Mouse (Mus musculus) limb, embryonic 12.5 days (tissue): ENCODE measurements around the gene Fdxacb1. TPM values are rescaled to one million over a fixed set of nuclear protein-coding genes. Genes with fewer than 3 reads are reported as not detected.

Experiments
- ATAC-seq: fragments of 200-750 bp; cut with Nextera tagmentation; 2 replicates; pipeline ENCODE4 v1.8.0; 2017; ENCODE audit warnings: low read depth, moderate TSS enrichment; ENCODE audit not compliant: insufficient number of reproducible peaks, insufficient read depth, low FRiP score, low TSS enrichment
- H3K27ac ChIP-seq: fragments of 300-500 bp; sonication (generic); 2 replicates; pipeline ENCODE4 v1.5.1; 2016; ENCODE audit warnings: mild to moderate bottlenecking, moderate library complexity
- H3K27me3 ChIP-seq: fragments of 300-500 bp; sonication (generic); 2 replicates; pipeline ENCODE4 v1.6.1; 2016; ENCODE audit warnings: mild to moderate bottlenecking, moderate library complexity
- H3K36me3 ChIP-seq: fragments of 300-500 bp; sonication (generic); 2 replicates; pipeline ENCODE4 v1.6.1; 2016; ENCODE audit warnings: mild to moderate bottlenecking, moderate library complexity
- H3K4me1 ChIP-seq: fragments of 300-500 bp; sonication (generic); replicated peaks from 2 replicates; pipeline ENCODE4 v1.6.1; 2016
- H3K4me2 ChIP-seq: fragments of 300-500 bp; sonication (generic); 2 replicates; pipeline ENCODE4 v1.6.1; 2016; ENCODE audit warnings: mild to moderate bottlenecking, moderate library complexity
- H3K4me3 ChIP-seq: fragments of 300-500 bp; sonication (generic); replicated peaks from 2 replicates; pipeline ENCODE4 v1.5.1; 2016; ENCODE audit warnings: mild to moderate bottlenecking
- H3K9ac ChIP-seq: fragments of 300-500 bp; sonication (generic); replicated peaks from 2 replicates; pipeline ENCODE4 v1.6.1; 2016; ENCODE audit warnings: mild to moderate bottlenecking, moderate library complexity
- H3K9me3 ChIP-seq: fragments of 300-500 bp; sonication (generic); 2 replicates; pipeline ENCODE4 v1.6.1; 2016; ENCODE audit warnings: mild to moderate bottlenecking, moderate library complexity
- WGBS: fragments of 180-500 bp; shearing (Covaris S2); methylation state at CpG from one replicate; pipeline ENCODE4 v1.1.7; 2016; 5-methylcytosine and 5-hydroxymethylcytosine counted together
- polyA plus RNA-seq: library from polyadenylated mRNA; unstranded; fragments of >200 nt; fragmentation: Nextera tagmentation; extraction: Ambion mirVana; gene quantifications from 2 replicates; pipeline ENCODE4 v1.2.1, GENCODE M21; 2016

The Fdxacb1 gene
- polyA plus RNA-seq, 1 experiment from 2014 or later = 10.9 TPM

DNA sequence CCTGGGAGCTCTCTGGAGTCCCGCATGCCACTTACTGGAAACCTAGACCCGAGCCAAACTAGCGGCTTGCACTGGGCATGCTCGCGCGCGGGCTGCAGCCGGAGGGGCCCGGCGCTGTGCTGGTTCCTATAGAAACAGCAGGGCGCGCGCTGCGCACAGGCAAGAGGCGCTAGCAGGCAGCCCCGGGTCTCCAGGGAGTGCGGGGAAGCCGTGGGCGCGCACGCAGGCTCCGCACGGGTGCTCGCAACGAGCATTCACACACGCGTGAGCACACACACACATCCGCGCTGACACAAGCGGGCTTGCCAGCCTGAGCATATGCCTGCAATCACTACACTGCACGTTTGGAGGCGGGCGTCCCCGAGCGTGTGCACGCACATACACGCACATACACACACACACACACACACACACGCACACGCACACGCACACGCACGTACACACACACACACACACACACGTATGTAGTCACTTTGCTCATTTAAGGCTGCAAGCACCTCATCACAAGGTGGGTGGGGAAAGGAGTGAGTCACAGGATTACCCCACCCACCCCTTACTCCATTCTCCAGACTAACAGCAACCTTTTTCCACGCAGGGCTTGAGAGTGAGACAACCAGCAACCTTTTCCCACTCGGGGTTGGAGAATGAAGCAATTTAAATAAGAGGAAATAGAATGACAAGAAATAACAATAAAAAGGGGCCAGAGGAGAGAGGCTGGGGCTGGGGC, 39.9 kb upstream of the Fdxacb1 start:
- Histone ChIP-seq H3K9ac (peak overlapping the region; percentile 70), H3K9me3 (no peaks in the 10 kb centered on the region), H3K36me3 (no peaks in the 10 kb centered on the region), H3K4me2 (peak overlapping the region; percentile 83), H3K27me3 (no peaks in the 10 kb centered on the region), H3K27ac (peak overlapping the region; percentile 88), H3K4me3 (peak overlapping the region; percentile 71), H3K4me1 (peaks cover 44% of the 10 kb centered on the region)
- under 1% methylated on average over 40 of the region's 45 CpGs for WGBS
- ATAC-seq = peak; percentile 93

DNA sequence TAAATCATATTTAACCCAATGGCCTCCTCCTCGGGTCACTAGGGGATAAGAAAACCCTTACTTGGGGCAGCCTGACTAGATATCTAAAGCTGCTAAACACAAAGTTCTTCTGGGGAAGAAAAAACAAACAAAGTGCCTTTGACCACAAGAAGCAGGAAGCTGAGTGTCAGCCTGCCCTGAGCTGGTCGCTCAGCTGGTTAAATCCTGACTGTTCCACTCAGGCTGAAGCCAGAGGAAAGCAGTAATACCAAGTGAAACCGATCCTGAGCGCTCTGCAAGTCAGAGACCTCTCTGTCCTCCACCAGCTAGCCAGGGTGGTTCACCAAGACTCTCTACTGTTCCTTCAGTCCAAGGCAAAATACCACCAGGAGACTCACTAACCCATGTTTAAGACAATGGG, 38.4 kb upstream of the Fdxacb1 start:
- H3K4me1 ChIP-seq = peaks cover 32% of the 10 kb centered on the region
- H3K27me3 ChIP-seq = no peaks in the 10 kb centered on the region
- H3K9ac ChIP-seq = no peak overlapping the region
- H3K4me3 ChIP-seq = no peak overlapping the region
- H3K27ac ChIP-seq = no peak overlapping the region
- H3K36me3 ChIP-seq = no peaks in the 10 kb centered on the region
- no peak overlapping the region for H3K4me2 ChIP-seq
- H3K9me3 ChIP-seq = no peaks in the 10 kb centered on the region
- ATAC-seq = no peak
- 55% methylated on average over 4 of the region's 4 CpGs for WGBS

DNA sequence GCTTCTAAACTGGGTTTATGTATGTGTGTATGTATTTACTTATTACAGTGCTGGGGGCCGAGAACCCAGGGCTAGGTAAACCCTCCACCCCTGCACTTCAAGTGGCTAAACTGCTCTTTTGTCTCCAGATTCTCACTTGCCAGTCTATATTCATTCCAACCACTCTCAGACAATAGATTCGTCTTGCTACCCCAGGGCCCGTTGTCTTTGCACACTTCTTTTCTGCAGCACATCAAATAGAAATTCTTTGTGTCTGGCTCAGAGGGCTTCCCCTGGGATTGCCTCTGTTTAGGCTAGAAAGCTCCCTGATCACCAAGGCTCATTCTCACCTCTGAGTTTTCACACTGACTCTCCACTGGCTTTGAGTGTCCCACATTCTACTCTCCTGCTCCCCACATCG, 35.5 kb upstream of the Fdxacb1 start:
- Histone ChIP-seq H3K4me3 (no peak overlapping the region), H3K27ac (no peak overlapping the region), H3K36me3 (no peaks in the 10 kb centered on the region), H3K9ac (no peak overlapping the region), H3K9me3 (no peaks in the 10 kb centered on the region), H3K4me1 (peaks cover 7% of the 10 kb centered on the region; the same call in 1 of the 2 replicates), H3K4me2 (no peak overlapping the region), H3K27me3 (no peaks in the 10 kb centered on the region)
- no peak for ATAC-seq
- WGBS = 20% methylated on average over 4 of the region's 4 CpGs

DNA sequence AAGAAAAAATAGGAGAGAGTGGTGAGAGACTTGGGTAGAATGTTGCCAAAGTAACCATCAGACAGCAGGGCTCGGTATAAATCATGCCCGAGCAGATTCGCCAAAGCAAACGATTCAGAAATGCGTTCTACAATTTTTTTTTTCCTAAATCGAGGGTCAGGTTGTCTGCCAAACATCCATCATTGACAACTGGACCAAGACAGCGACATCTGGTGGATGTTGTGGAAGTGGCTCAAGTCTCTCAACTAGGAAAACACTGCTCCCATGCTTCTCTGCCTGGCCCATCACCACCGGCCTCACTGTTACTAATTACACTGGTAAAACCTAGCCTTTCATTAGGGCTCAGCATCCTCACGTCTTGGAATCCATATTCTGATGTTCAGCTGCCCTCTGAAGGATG, 33.0 kb upstream of the Fdxacb1 start:
- H3K4me2 ChIP-seq = 0 out of 2 replicates have a peak overlapping the region, but pooled peaks have one; percentile 15
- WGBS = 3% methylated on average over 9 of the region's 9 CpGs

GRCm38 (mm10) chr9:50738914-50739870, 28.8 kb upstream of the Fdxacb1 start, which contains the start of gene Dixdc1:
Gene Dixdc1 (minus strand): TSS chr9:50739517.
- 13% methylated on average over 36 of the region's 36 CpGs for WGBS
- no peaks in the 10 kb centered on the region for H3K9me3 ChIP-seq
- peak within 1 kb of the TSS; percentile 39 for H3K4me3 ChIP-seq
- peaks cover 7% of the 10 kb centered on the region for H3K4me1 ChIP-seq
- H3K36me3 ChIP-seq = no peaks in the 10 kb centered on the region
- no peak within 1 kb of the TSS for H3K9ac ChIP-seq
- peak; percentile 96 for ATAC-seq
- H3K27ac ChIP-seq = no peak within 1 kb of the TSS
- no peaks in the 10 kb centered on the region for H3K27me3 ChIP-seq
- peak within 1 kb of the TSS; percentile 63 for H3K4me2 ChIP-seq

More for the DNA sequence above, 33.0 kb upstream of the Fdxacb1 start:
- H3K36me3 ChIP-seq = no peaks in the 10 kb centered on the region
- H3K9ac ChIP-seq = no peak overlapping the region
- H3K9me3 ChIP-seq = no peaks in the 10 kb centered on the region
- no peak overlapping the region for H3K4me3 ChIP-seq
- no peak for ATAC-seq
- H3K4me1 ChIP-seq = peaks cover 7% of the 10 kb centered on the region
- no peaks in the 10 kb centered on the region for H3K27me3 ChIP-seq
- H3K27ac ChIP-seq = no peak overlapping the region

- no peak for ATAC-seq
- Histone ChIP-seq H3K36me3 (no peaks in the 10 kb centered on the region), H3K4me2 (no peak overlapping the region), H3K27me3 (no peaks in the 10 kb centered on the region; the same call in 1 of the 2 replicates), H3K4me3 (no peak overlapping the region), H3K27ac (no peak overlapping the region), H3K4me1 (peaks cover 7% of the 10 kb centered on the region), H3K9ac (no peak overlapping the region), H3K9me3 (no peaks in the 10 kb centered on the region)
- 84% methylated on average over 14 of the region's 14 CpGs for WGBS
These were observed 26.9 kb upstream of the Fdxacb1 start for GRCm38 (mm10) chr9:50740867-50741784.

- Histone ChIP-seq H3K27me3 (no peaks in the 10 kb centered on the region; the same call in 1 of the 2 replicates), H3K4me3 (no peak overlapping the region), H3K9ac (no peak overlapping the region), H3K36me3 (no peaks in the 10 kb centered on the region), H3K27ac (no peak overlapping the region), H3K4me2 (no peak overlapping the region), H3K9me3 (no peaks in the 10 kb centered on the region), H3K4me1 (peaks cover 14% of the 10 kb centered on the region)
- 91% methylated on average over 3 of the region's 3 CpGs for WGBS
- ATAC-seq = no peak
These were observed 25.8 kb upstream of the Fdxacb1 start for GRCm38 (mm10) chr9:50742261-50742660.

DNA sequence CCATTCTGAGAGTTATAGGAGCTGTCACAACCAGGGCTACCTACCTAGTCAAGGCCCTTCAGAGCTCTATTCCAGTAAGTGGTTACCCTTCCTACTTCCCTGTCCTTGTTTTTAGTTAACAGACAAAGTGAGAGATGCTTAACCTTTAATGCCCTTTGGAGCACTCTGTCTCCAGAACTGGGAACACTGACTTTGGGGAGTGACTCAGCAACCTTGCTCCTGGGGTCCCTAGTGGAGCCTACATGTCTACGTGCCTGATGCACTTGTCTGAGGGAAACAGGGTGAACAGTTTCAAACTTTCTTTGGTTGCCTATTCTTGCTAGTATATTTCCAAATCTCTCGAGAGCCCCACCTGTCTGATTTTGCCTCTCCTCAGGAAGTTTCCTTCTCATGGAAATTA, 25.3 kb upstream of the Fdxacb1 start:
- no peak for ATAC-seq
- Histone ChIP-seq H3K36me3 (no peaks in the 10 kb centered on the region), H3K4me1 (peaks cover 14% of the 10 kb centered on the region), H3K4me2 (no peak overlapping the region), H3K4me3 (no peak overlapping the region), H3K9ac (no peak overlapping the region), H3K27me3 (no peaks in the 10 kb centered on the region; the same call in 1 of the 2 replicates), H3K27ac (no peak overlapping the region), H3K9me3 (no peaks in the 10 kb centered on the region)
- WGBS = 69% methylated on average over 2 of the region's 2 CpGs

DNA sequence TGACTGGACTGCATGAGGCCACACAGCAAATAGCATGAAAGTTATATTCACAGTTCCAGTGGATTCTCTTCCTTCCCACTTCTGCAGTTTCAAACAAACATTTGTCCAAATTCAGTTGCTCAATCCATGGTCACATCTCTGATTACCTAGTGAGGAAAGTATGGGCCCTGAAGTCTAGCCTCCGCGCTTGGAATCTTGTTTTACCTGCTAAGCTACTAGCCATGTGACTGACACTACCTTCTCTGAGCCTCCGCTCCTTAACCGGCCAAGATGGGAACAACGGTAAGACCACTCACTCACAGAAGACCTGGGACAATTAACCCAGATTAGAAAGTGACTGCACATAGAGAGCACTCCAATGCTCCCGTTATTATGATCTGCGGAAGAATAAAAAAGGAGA, 22.2 kb upstream of the Fdxacb1 start:
- peaks cover 10% of the 10 kb centered on the region for H3K4me1 ChIP-seq
- H3K36me3 ChIP-seq = no peaks in the 10 kb centered on the region
- 0 out of 2 replicates have a peak overlapping the region, but pooled peaks have one; percentile 7 for H3K27ac ChIP-seq
- 17% methylated on average over 7 of the region's 7 CpGs for WGBS
- H3K4me3 ChIP-seq = peak overlapping the region; percentile 40
- ATAC-seq = no peak
- H3K9me3 ChIP-seq = no peaks in the 10 kb centered on the region
- H3K27me3 ChIP-seq = no peaks in the 10 kb centered on the region; the same call in 1 of the 2 replicates
- peak overlapping the region; percentile 53 for H3K9ac ChIP-seq
- H3K4me2 ChIP-seq = peak overlapping the region; percentile 69

DNA sequence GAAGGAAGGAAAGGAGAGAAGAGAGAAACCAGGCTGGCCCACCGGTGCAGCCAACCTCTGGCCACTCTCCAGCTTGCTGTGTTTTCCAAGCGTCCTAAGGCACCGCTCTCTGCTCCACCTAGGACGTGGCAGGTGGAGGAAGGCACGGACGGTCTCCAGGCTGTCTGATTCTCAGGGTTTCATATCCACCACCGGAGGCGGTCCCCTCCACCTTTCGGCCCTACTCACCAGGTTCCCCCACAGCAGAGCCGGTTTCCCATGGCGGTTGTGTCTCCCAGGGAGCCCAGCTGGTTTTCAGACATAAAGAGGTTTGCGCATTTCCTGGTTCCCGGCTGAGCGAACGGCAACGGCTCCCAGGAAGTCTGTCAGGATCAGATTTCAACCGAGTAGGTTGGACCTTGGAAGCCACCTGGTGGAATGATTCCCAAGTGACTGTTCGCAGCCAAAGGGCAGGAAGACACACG, 21.8 kb upstream of the Fdxacb1 start, which contains the start of gene 2310030G06Rik:
TSS of gene 2310030G06Rik (minus strand) at position 323 of the 464 bp plus-strand sequence.
- Histone ChIP-seq H3K27ac (0 out of 2 replicates have a peak within 1 kb of the TSS, but pooled peaks have one; percentile 7), H3K4me3 (peak within 1 kb of the TSS; percentile 40)

More for the DNA sequence above, 21.8 kb upstream of the Fdxacb1 start, which contains the start of gene 2310030G06Rik:
- H3K9me3 ChIP-seq = no peaks in the 10 kb centered on the region
- no peaks in the 10 kb centered on the region for H3K36me3 ChIP-seq
- WGBS = under 1% methylated on average over 19 of the region's 19 CpGs
- peak within 1 kb of the TSS; percentile 53 for H3K9ac ChIP-seq
- peak within 1 kb of the TSS; percentile 69 for H3K4me2 ChIP-seq
- H3K27me3 ChIP-seq = peaks cover 3% of the 10 kb centered on the region; the same call in 1 of the 2 replicates
- ATAC-seq = no peak
- peaks cover 10% of the 10 kb centered on the region for H3K4me1 ChIP-seq
